Mouse (Mus musculus) mature B cell (primary cell): ENCODE results near the gene Defa26.
"Not testable (repeated sequence)": the region's sequence is repeated elsewhere in the genome, so short reads cannot be mapped to it uniquely, and the experiment has no call there.

Experiments
- in situ Hi-C: fragments of 300-500 bp; cut with MboI; formaldehyde crosslinking; loops from 2 replicates; pipeline ENCODE4 v1.14.3; 2019

The Defa26 gene

DNA sequence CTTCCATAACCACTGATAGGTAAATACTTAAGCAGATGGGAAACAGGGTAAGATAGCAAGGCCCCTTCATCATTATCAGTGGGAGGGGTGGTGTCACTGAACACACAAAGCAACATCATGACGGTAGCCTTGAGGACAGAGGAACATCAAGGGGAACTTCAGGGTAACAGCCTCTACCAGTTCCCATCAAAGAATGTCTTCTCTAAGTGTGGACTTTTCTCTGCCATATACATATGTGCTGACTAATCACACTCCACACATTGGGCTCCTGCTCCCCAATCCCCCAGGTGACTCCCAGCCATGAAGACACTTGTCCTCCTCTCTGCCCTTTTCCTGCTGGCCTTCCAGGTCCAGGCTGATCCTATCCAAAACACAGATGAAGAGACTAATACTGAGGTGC lies at the start of gene Defa26:
TSS of gene Defa26 (plus strand) at position 301 of the 400 bp plus-strand sequence.
- in situ Hi-C loops = not testable (repeated sequence)

DNA sequence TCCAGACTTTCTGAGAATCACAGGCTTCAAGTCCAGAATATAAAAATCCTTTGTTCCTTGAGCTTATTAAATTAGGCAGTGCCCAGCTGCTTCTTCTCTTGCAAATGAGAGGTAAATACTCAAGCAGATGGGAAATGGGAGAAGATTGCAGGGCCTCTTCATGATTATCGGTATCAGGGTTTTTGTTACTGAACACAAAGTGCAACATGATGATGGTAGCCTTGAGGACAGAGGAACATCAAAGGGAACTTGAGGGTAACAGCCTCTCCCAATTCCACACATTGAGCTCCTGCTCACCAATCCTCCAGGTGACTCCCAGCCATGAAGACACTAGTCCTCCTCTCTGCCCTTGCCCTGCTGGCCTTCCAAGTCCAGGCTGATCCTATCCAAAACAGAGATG lies 35.3 kb upstream of the Defa26 start, which contains the start of gene Defa28:
TSS of gene Defa28 (plus strand) at position 301 of the 400 bp plus-strand sequence.
- in situ Hi-C loops = not testable (repeated sequence)

DNA sequence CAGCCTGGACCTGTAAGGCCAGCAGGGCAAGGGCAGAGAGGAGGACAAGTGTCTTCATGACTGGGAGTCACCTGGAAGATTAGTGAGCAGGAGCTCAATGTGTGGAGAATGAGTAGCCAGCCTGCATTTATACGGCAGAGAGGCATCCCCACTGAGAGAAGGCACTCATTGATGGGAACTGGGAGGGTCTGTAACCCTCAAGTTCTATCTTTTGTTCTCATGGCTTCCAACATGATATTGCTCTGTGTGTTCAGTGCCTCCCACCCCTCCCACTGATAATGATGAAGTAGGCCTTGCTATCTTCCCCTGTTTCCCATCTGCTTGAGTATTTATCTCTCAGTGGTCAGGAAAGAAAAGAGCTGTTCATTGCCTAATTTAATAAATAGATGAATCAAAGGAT lies 23.6 kb upstream of the Defa26 start, which contains the start of gene Gm7861:
TSS of gene Gm7861 (minus strand) at position 101 of the 400 bp plus-strand sequence.
- in situ Hi-C loops = not testable (repeated sequence)

DNA sequence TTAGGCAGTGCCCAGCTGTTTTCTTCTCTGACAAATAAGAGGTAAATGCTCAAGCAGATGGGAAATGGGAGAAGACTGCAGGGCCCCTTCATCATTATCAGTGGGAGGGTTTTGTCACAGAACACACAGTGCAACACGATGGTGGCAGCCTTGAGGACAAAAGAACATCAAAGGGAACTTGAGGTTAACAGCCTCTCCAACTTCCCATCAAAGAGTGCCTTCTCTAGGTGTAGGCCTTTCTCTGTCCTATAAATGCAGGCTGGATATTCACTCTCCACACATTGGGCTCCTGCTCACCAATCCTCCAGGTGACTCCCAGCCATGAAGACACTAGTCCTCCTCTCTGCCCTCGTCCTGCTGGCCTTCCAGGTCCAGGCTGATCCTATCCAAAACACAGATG lies 37.5 kb downstream of the Defa26 start, which contains the start of gene Defa17:
TSS of gene Defa17 (plus strand) at position 301 of the 400 bp plus-strand sequence.
- in situ Hi-C loops = not testable (repeated sequence)

DNA sequence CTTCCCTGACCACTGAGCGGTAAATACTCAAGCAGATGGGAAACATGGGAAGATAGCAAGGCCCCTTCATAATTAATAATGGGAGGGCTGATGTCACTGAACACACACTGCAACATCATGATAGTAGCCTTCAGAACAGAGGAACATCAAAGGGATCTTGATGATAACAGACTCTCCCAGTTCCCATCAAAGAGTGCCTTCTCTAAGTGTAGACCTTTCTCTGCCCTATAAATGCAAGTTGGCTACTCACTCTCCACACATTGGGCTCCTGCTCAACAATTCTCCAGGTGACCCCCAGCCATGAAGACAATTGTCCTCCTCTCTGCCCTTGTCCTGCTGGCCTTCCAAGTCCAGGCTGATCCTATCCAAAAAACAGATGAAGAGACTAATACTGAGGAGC lies 47.5 kb downstream of the Defa26 start, which contains the start of gene Defa34:
TSS of gene Defa34 (plus strand) at position 301 of the 400 bp plus-strand sequence.
- in situ Hi-C loops = not testable (repeated sequence)
